Mouse (Mus musculus): ENCODE data around the gene Alkal2. TPM values are rescaled to one million over a fixed set of nuclear protein-coding genes. Genes with fewer than 3 reads are reported as not detected.

Gene Alkal2
- polyA plus RNA-seq, 1 experiment from 2014 or later: 0.51 TPM

GRCm38 (mm10) chr12:30883592-30883985 is 533 bp upstream of the Alkal2 start:
- Histone ChIP-seq H3K27me3 (ENCODE audit: control insufficient read depth, insufficient read depth, low read depth, low read length) (peaks cover 18% of the 10 kb centered on the region), H3K27ac (ENCODE audit: low read length) (no peak overlapping the region), H3K9me3 (replicated peaks; ENCODE audit: control insufficient read depth, low read length, poor library complexity, severe bottlenecking) (no peaks in the 10 kb centered on the region), H3K4me2 (ENCODE audit: low read length) (peak overlapping the region; percentile 99), H3K36me3 (ENCODE audit: control insufficient read depth, insufficient read depth, low read length) (no peaks in the 10 kb centered on the region), H3K4me1 (ENCODE audit: control insufficient read depth, insufficient read depth, low read length) (peaks cover 8% of the 10 kb centered on the region), H3K4me3 (ENCODE audit: low read depth, low read length) (peak overlapping the region; percentile 44), H3K9ac (ENCODE audit: low read depth, low read length) (peak overlapping the region; percentile 57)
- 16% methylated on average over 4 of the region's 4 CpGs for WGBS
- peak; percentile 29; the same call in 1 of the 2 replicates for ATAC-seq

- peak; percentile 77 for ATAC-seq
- Histone ChIP-seq H3K9ac (ENCODE audit: low read depth, low read length) (peak overlapping the region; percentile 57), H3K27ac (ENCODE audit: low read length) (no peak overlapping the region), H3K27me3 (ENCODE audit: control insufficient read depth, insufficient read depth, low read depth, low read length) (peaks cover 18% of the 10 kb centered on the region), H3K4me3 (ENCODE audit: low read depth, low read length) (peak overlapping the region; percentile 44), H3K4me2 (ENCODE audit: low read length) (peak overlapping the region; percentile 99), H3K36me3 (ENCODE audit: control insufficient read depth, insufficient read depth, low read length) (no peaks in the 10 kb centered on the region), H3K9me3 (replicated peaks; ENCODE audit: control insufficient read depth, low read length, poor library complexity, severe bottlenecking) (no peaks in the 10 kb centered on the region), H3K4me1 (ENCODE audit: control insufficient read depth, insufficient read depth, low read length) (peaks cover 8% of the 10 kb centered on the region)
- 8% methylated on average over 38 of the region's 39 CpGs for WGBS
These were observed 604 bp downstream of the Alkal2 start for GRCm38 (mm10) chr12:30884622-30885230.

GRCm38 (mm10) chr12:30885891-30886290 is 1.8 kb downstream of the Alkal2 start:
- Histone ChIP-seq H3K4me3 (ENCODE audit: low read depth, low read length) (no peak overlapping the region), H3K9ac (ENCODE audit: low read depth, low read length) (no peak overlapping the region), H3K4me2 (ENCODE audit: low read length) (no peak overlapping the region), H3K9me3 (replicated peaks; ENCODE audit: control insufficient read depth, low read length, poor library complexity, severe bottlenecking) (no peaks in the 10 kb centered on the region), H3K27me3 (ENCODE audit: control insufficient read depth, insufficient read depth, low read depth, low read length) (peaks cover 18% of the 10 kb centered on the region), H3K27ac (ENCODE audit: low read length) (no peak overlapping the region), H3K36me3 (ENCODE audit: control insufficient read depth, insufficient read depth, low read length) (no peaks in the 10 kb centered on the region), H3K4me1 (ENCODE audit: control insufficient read depth, insufficient read depth, low read length) (peaks cover 8% of the 10 kb centered on the region)
- WGBS: 84% methylated on average over 6 of the region's 6 CpGs
- ATAC-seq: no peak

- Histone ChIP-seq H3K4me2 (ENCODE audit: low read length) (no peak overlapping the region), H3K4me1 (ENCODE audit: control insufficient read depth, insufficient read depth, low read length) (peaks cover 8% of the 10 kb centered on the region), H3K9ac (ENCODE audit: low read depth, low read length) (no peak overlapping the region), H3K27me3 (ENCODE audit: control insufficient read depth, insufficient read depth, low read depth, low read length) (peaks cover 11% of the 10 kb centered on the region), H3K27ac (ENCODE audit: low read length) (no peak overlapping the region), H3K36me3 (ENCODE audit: control insufficient read depth, insufficient read depth, low read length) (no peaks in the 10 kb centered on the region), H3K9me3 (replicated peaks; ENCODE audit: control insufficient read depth, low read length, poor library complexity, severe bottlenecking) (no peaks in the 10 kb centered on the region), H3K4me3 (ENCODE audit: low read depth, low read length) (no peak overlapping the region)
- 83% methylated on average over 4 of the region's 4 CpGs for WGBS
- no peak for ATAC-seq
These were observed 3.9 kb downstream of the Alkal2 start for GRCm38 (mm10) chr12:30888003-30888402.

- Histone ChIP-seq H3K9me3 (replicated peaks; ENCODE audit: control insufficient read depth, low read length, poor library complexity, severe bottlenecking) (no peaks in the 10 kb centered on the region), H3K27me3 (ENCODE audit: control insufficient read depth, insufficient read depth, low read depth, low read length) (peaks cover 7% of the 10 kb centered on the region), H3K4me3 (ENCODE audit: low read depth, low read length) (no peak overlapping the region), H3K4me1 (ENCODE audit: control insufficient read depth, insufficient read depth, low read length) (0 out of 2 replicates have a peak, but pooled peaks cover under 1% of the 10 kb centered on the region), H3K36me3 (ENCODE audit: control insufficient read depth, insufficient read depth, low read length) (no peaks in the 10 kb centered on the region), H3K27ac (ENCODE audit: low read length) (no peak overlapping the region), H3K9ac (ENCODE audit: low read depth, low read length) (no peak overlapping the region), H3K4me2 (ENCODE audit: low read length) (no peak overlapping the region)
- peak; percentile 76 for ATAC-seq
- WGBS: 40% methylated on average over 5 of the region's 5 CpGs
These were observed 5.9 kb downstream of the Alkal2 start for GRCm38 (mm10) chr12:30890067-30890466.

- Histone ChIP-seq H3K4me3 (ENCODE audit: low read depth, low read length) (no peak overlapping the region), H3K27me3 (ENCODE audit: control insufficient read depth, insufficient read depth, low read depth, low read length) (no peaks in the 10 kb centered on the region)
These were observed 7.3 kb downstream of the Alkal2 start for GRCm38 (mm10) chr12:30891438-30891837.

GRCm38 (mm10) chr12:30897039-30897438 is 12.9 kb downstream of the Alkal2 start:
- no peak overlapping the region for H3K4me3 ChIP-seq (ENCODE audit: low read depth, low read length)
- no peak overlapping the region for H3K4me2 ChIP-seq (ENCODE audit: low read length)
- no peaks in the 10 kb centered on the region for H3K36me3 ChIP-seq (ENCODE audit: control insufficient read depth, insufficient read depth, low read length)
- H3K9ac ChIP-seq (ENCODE audit: low read depth, low read length): no peak overlapping the region
- no peak for ATAC-seq
- H3K4me1 ChIP-seq (ENCODE audit: control insufficient read depth, insufficient read depth, low read length): no peaks in the 10 kb centered on the region
- H3K27ac ChIP-seq (ENCODE audit: low read length): no peak overlapping the region
- 100% methylated on average over 4 of the region's 4 CpGs for WGBS
- no peaks in the 10 kb centered on the region for H3K9me3 ChIP-seq (replicated peaks; ENCODE audit: control insufficient read depth, low read length, poor library complexity, severe bottlenecking)
- H3K27me3 ChIP-seq (ENCODE audit: control insufficient read depth, insufficient read depth, low read depth, low read length): no peaks in the 10 kb centered on the region

More at GRCm38 (mm10) chr12:30891438-30891837, 7.3 kb downstream of the Alkal2 start:
- Histone ChIP-seq H3K27ac (ENCODE audit: low read length) (no peak overlapping the region), H3K9me3 (replicated peaks; ENCODE audit: control insufficient read depth, low read length, poor library complexity, severe bottlenecking) (no peaks in the 10 kb centered on the region), H3K36me3 (ENCODE audit: control insufficient read depth, insufficient read depth, low read length) (no peaks in the 10 kb centered on the region), H3K4me2 (ENCODE audit: low read length) (no peak overlapping the region), H3K9ac (ENCODE audit: low read depth, low read length) (no peak overlapping the region), H3K4me1 (ENCODE audit: control insufficient read depth, insufficient read depth, low read length) (no peaks in the 10 kb centered on the region)
- ATAC-seq: no peak
- 92% methylated on average over 7 of the region's 7 CpGs for whole genome bisulfite sequencing

GRCm38 (mm10) chr12:30908658-30909057 is 24.5 kb downstream of the Alkal2 start:
- H3K9me3 ChIP-seq (replicated peaks; ENCODE audit: control insufficient read depth, low read length, poor library complexity, severe bottlenecking): no peaks in the 10 kb centered on the region
- H3K4me2 ChIP-seq (ENCODE audit: low read length): no peak overlapping the region
- H3K9ac ChIP-seq (ENCODE audit: low read depth, low read length): no peak overlapping the region
- no peak overlapping the region for H3K4me3 ChIP-seq (ENCODE audit: low read depth, low read length)
- no peak overlapping the region for H3K27ac ChIP-seq (ENCODE audit: low read length)
- peaks cover 22% of the 10 kb centered on the region for H3K4me1 ChIP-seq (ENCODE audit: control insufficient read depth, insufficient read depth, low read length)
- 96% methylated on average over 1 of the region's 1 CpGs for WGBS
- H3K27me3 ChIP-seq (ENCODE audit: control insufficient read depth, insufficient read depth, low read depth, low read length): no peaks in the 10 kb centered on the region
- peaks cover 2% of the 10 kb centered on the region; the same call in 1 of the 2 replicates for H3K36me3 ChIP-seq (ENCODE audit: control insufficient read depth, insufficient read depth, low read length)
- ATAC-seq: no peak

- Histone ChIP-seq H3K4me3 (ENCODE audit: low read depth, low read length) (no peak overlapping the region), H3K4me1 (ENCODE audit: control insufficient read depth, insufficient read depth, low read length) (peaks cover 24% of the 10 kb centered on the region), H3K36me3 (ENCODE audit: control insufficient read depth, insufficient read depth, low read length) (no peaks in the 10 kb centered on the region), H3K27me3 (ENCODE audit: control insufficient read depth, insufficient read depth, low read depth, low read length) (no peaks in the 10 kb centered on the region), H3K9ac (ENCODE audit: low read depth, low read length) (no peak overlapping the region), H3K27ac (ENCODE audit: low read length) (no peak overlapping the region), H3K9me3 (replicated peaks; ENCODE audit: control insufficient read depth, low read length, poor library complexity, severe bottlenecking) (no peaks in the 10 kb centered on the region), H3K4me2 (ENCODE audit: low read length) (no peak overlapping the region)
- 89% methylated on average over 2 of the region's 2 CpGs for WGBS
- ATAC-seq: no peak
These were observed 25.8 kb downstream of the Alkal2 start for GRCm38 (mm10) chr12:30909881-30910280.

All from midbrain, embryonic 16.5 days (tissue).